Mouse (Mus musculus) midbrain, postnatal 0 days (tissue): ENCODE measurements around the gene Leprot. TPM values are rescaled to one million over a fixed set of nuclear protein-coding genes. Genes with fewer than 3 reads are reported as not detected.

Source experiments
- ATAC-seq: fragments of 200-750 bp; cut with Nextera tagmentation; 2 replicates; pipeline ENCODE4 v1.8.0; 2017; ENCODE audit warnings: moderate number of reproducible peaks, mild to moderate bottlenecking, moderate TSS enrichment, moderate library complexity; ENCODE audit not compliant: low FRiP score
- DNase-seq: peaks from one replicate; pipeline ENCODE4 v3.0.0-alpha.2; 2015; ENCODE audit warnings: low spot score
- H3K27ac ChIP-seq: fragments of 300-500 bp; sonication (generic); 2 replicates; pipeline ENCODE4 v1.5.1; 2014; ENCODE audit warnings: low read depth, mild to moderate bottlenecking, low read length, mixed read lengths
- H3K27me3 ChIP-seq: fragments of 300-500 bp; sonication (generic); 2 replicates; pipeline ENCODE4 v1.6.1; 2014; ENCODE audit warnings: low read length, control low read depth, mixed read lengths; ENCODE audit not compliant: insufficient read depth
- H3K36me3 ChIP-seq: fragments of 300-500 bp; sonication (generic); 2 replicates; pipeline ENCODE4 v1.6.1; 2014; ENCODE audit warnings: low read length, control low read depth, mixed read lengths; ENCODE audit not compliant: insufficient read depth
- H3K4me1 ChIP-seq: fragments of 300-500 bp; sonication (generic); 2 replicates; pipeline ENCODE4 v1.6.1; 2014; ENCODE audit warnings: mild to moderate bottlenecking, control low read depth, antibody characterized with exemption, low read length, mixed read lengths; ENCODE audit not compliant: insufficient read depth
- H3K4me2 ChIP-seq: fragments of 300-500 bp; sonication (generic); 2 replicates; pipeline ENCODE4 v1.6.1; 2014; ENCODE audit warnings: low read depth, mild to moderate bottlenecking, low read length, mixed read lengths; ENCODE audit not compliant: poor library complexity, severe bottlenecking
- H3K4me3 ChIP-seq: fragments of 300-500 bp; sonication (generic); 2 replicates; pipeline ENCODE4 v1.5.1; 2014; ENCODE audit warnings: low read depth, mild to moderate bottlenecking, low read length, moderate library complexity
- H3K9ac ChIP-seq: fragments of 300-500 bp; sonication (generic); replicated peaks from 2 replicates; pipeline ENCODE4 v1.6.1; 2014; ENCODE audit warnings: mild to moderate bottlenecking, low read length, moderate library complexity, mixed read lengths; ENCODE audit not compliant: poor library complexity, severe bottlenecking
- H3K9me3 ChIP-seq: fragments of 300-500 bp; sonication (generic); 2 replicates; pipeline ENCODE4 v1.6.1; 2016; ENCODE audit warnings: low read length, control low read depth
- CTCF ChIP-seq: IDR thresholded peaks from 2 replicates; pipeline ENCODE4 v1.5.1; 2016; ENCODE audit warnings: antibody characterized with exemption, mild to moderate bottlenecking
- WGBS: fragments of 180-500 bp; shearing (Covaris S2); extraction: QIAGEN DNeasy Blood & Tissue Kit; methylation state at CpG from one replicate; pipeline ENCODE4 v1.1.7; 2014; 5-methylcytosine and 5-hydroxymethylcytosine counted together
- polyA plus RNA-seq: library from polyadenylated mRNA; unstranded; fragments of >200 nt; fragmentation: Nextera tagmentation; extraction: Ambion mirVana; gene quantifications from 2 replicates; pipeline ENCODE4 v1.2.1, GENCODE M21; 2015
- total RNA-seq: library from RNA; depleted of rRNA; stranded (reverse); fragments of >200 nt; gene quantifications from 2 replicates; pipeline ENCODE4 v1.2.3, GENCODE M21; 2014

The Leprot gene
- total and polyA plus RNA-seq, 2 experiments from 2014 or later: 60.2 to 90.3 TPM

- Histone ChIP-seq H3K27ac (no peak overlapping the region), H3K4me1 (no peaks in the 10 kb centered on the region), H3K4me3 (no peak overlapping the region), H3K4me2 (no peak overlapping the region), H3K9ac (no peak overlapping the region), H3K36me3 (no peaks in the 10 kb centered on the region), H3K27me3 (no peaks in the 10 kb centered on the region), H3K9me3 (no peaks in the 10 kb centered on the region)
- 90% methylated on average over 5 of the region's 5 CpGs for WGBS
- no peak for TF ChIP-seq CTCF
- DNase-seq (no peak), ATAC-seq (no peak)
Observed at GRCm38 (mm10) chr4:101669811-101670210, 22.3 kb downstream of the Leprot start.

GRCm38 (mm10) chr4:101674790-101675189 lies 27.3 kb downstream of the Leprot start:
- DNase-seq (no peak), ATAC-seq (no peak)
- H3K27ac ChIP-seq: no peak overlapping the region
- no peaks in the 10 kb centered on the region for H3K36me3 ChIP-seq
- H3K4me3 ChIP-seq: no peak overlapping the region
- H3K4me2 ChIP-seq: no peak overlapping the region
- H3K9ac ChIP-seq: no peak overlapping the region
- no peaks in the 10 kb centered on the region for H3K27me3 ChIP-seq
- no peaks in the 10 kb centered on the region for H3K4me1 ChIP-seq
- no peak for TF ChIP-seq CTCF
- 73% methylated on average over 5 of the region's 5 CpGs for WGBS
- H3K9me3 ChIP-seq: no peaks in the 10 kb centered on the region

- ATAC-seq (no peak), DNase-seq (no peak)
- Histone ChIP-seq H3K4me3 (no peak overlapping the region), H3K9me3 (no peaks in the 10 kb centered on the region), H3K27ac (no peak overlapping the region), H3K36me3 (no peaks in the 10 kb centered on the region), H3K27me3 (no peaks in the 10 kb centered on the region), H3K9ac (no peak overlapping the region), H3K4me2 (no peak overlapping the region), H3K4me1 (no peaks in the 10 kb centered on the region)
- 80% methylated on average over 4 of the region's 4 CpGs for WGBS
- TF ChIP-seq CTCF: no peak
Observed at GRCm38 (mm10) chr4:101675726-101676125, 28.2 kb downstream of the Leprot start.

GRCm38 (mm10) chr4:101682620-101683019 lies 35.1 kb downstream of the Leprot start:
- ATAC-seq (no peak), DNase-seq (no peak)
- H3K27me3 ChIP-seq: no peaks in the 10 kb centered on the region
- H3K4me2 ChIP-seq: no peak overlapping the region
- no peaks in the 10 kb centered on the region for H3K36me3 ChIP-seq
- no peaks in the 10 kb centered on the region for H3K9me3 ChIP-seq
- WGBS: 94% methylated on average over 4 of the region's 4 CpGs
- no peak for TF ChIP-seq CTCF
- no peak overlapping the region for H3K27ac ChIP-seq
- H3K9ac ChIP-seq: no peak overlapping the region
- H3K4me3 ChIP-seq: no peak overlapping the region
- H3K4me1 ChIP-seq: no peaks in the 10 kb centered on the region

- Histone ChIP-seq H3K27me3 (no peaks in the 10 kb centered on the region), H3K36me3 (no peaks in the 10 kb centered on the region), H3K27ac (no peak overlapping the region), H3K4me1 (no peaks in the 10 kb centered on the region), H3K4me2 (no peak overlapping the region), H3K4me3 (no peak overlapping the region), H3K9me3 (no peaks in the 10 kb centered on the region), H3K9ac (no peak overlapping the region)
- WGBS: 78% methylated on average over 3 of the region's 3 CpGs
- TF ChIP-seq CTCF: no peak
- DNase-seq (no peak), ATAC-seq (no peak)
Observed at GRCm38 (mm10) chr4:101683086-101683485, 35.6 kb downstream of the Leprot start.

- WGBS: 92% methylated on average over 3 of the region's 3 CpGs
Observed at GRCm38 (mm10) chr4:101684821-101685220, 37.3 kb downstream of the Leprot start.

More at GRCm38 (mm10) chr4:101684821-101685220, 37.3 kb downstream of the Leprot start:
- Histone ChIP-seq H3K27ac (no peak overlapping the region), H3K9ac (no peak overlapping the region), H3K4me3 (no peak overlapping the region), H3K4me1 (no peaks in the 10 kb centered on the region), H3K9me3 (no peaks in the 10 kb centered on the region), H3K27me3 (no peaks in the 10 kb centered on the region), H3K4me2 (no peak overlapping the region), H3K36me3 (no peaks in the 10 kb centered on the region)
- no peak for TF ChIP-seq CTCF
- DNase-seq (no peak), ATAC-seq (no peak)
